10 mouse cellular contexts compared by ENCODE assay signal in genomic region chr1:157253600-157254490, GRCm38 (mm10).
A peak's percentile ranks its signal among the peaks of the same experiment; 100 is the strongest.
DNase-seq lines count a peak whose midpoint lies in the region; ATAC-seq and TF ChIP-seq lines count a peak whose summit lies in the region.
"Had no signal": no experiment of that assay in that cellular context is flagged by ENCODE, and none has a peak within 500 bp of the region (broad histone marks: within the 10 kb centered on the region; RNA-seq: fewer than 3 reads in every experiment).

No protein-coding gene starts in this region.

- H3K9me3 ChIP-seq in kidney, embryonic 14.5 days (ENCODE audit: control insufficient read depth, low read length) = no peaks in the 10 kb centered on the region
- no peaks in the 10 kb centered on the region for H3K9me3 ChIP-seq in hindbrain, postnatal 0 days (ENCODE audit: low read length)

- H3K27ac ChIP-seq in kidney, embryonic 14.5 days (ENCODE audit: low read depth, low read length) = no peak overlapping the region
- peak overlapping the region; percentile 66 for H3K27ac ChIP-seq in hindbrain, postnatal 0 days

- H3K27me3 ChIP-seq in kidney, embryonic 14.5 days (ENCODE audit: control insufficient read depth, insufficient read depth, low read length) = no peaks in the 10 kb centered on the region
- H3K27me3 ChIP-seq in hindbrain, postnatal 0 days (ENCODE audit: insufficient read depth, low read length) = no peaks in the 10 kb centered on the region

- H3K4me3 ChIP-seq in kidney, embryonic 14.5 days (ENCODE audit: low read length) = no peak overlapping the region
- H3K4me3 ChIP-seq in hindbrain, postnatal 0 days (ENCODE audit: low read length) = no peak overlapping the region

- H3K4me2 ChIP-seq in kidney, embryonic 14.5 days (replicated peaks; ENCODE audit: low read depth, low read length) = no peak overlapping the region
- H3K4me2 ChIP-seq in hindbrain, postnatal 0 days (ENCODE audit: low read depth, low read length) = 0 out of 2 replicates have a peak overlapping the region, but pooled peaks have one; percentile 21

- peak; percentile 13 for DNase-seq in kidney, adult 11 months
- DNase-seq in WW6 (ENCODE audit: low read depth, low spot score) = peak; percentile 4
- DNase-seq in hindbrain, postnatal 0 days (ENCODE audit: low spot score) = no peak
- peak; percentile 13 to 40 for DNase-seq in kidney, postnatal 36 days
- no peak for DNase-seq in layer of hippocampus, adult 9-10 months (ENCODE audit: low spot score)
- no peak for DNase-seq in urinary bladder, postnatal 4 days (ENCODE audit: low spot score in 2 of 2)
- DNase-seq: embryo, embryonic 11 days; lung, postnatal 10 days; right cerebral cortex, postnatal 25 days had no signal

- WGBS in kidney, embryonic 14.5 days = 52% methylated on average over 9 of the region's 9 CpGs
- WGBS in hindbrain, postnatal 0 days = 64% methylated on average over 9 of the region's 9 CpGs

- TF ChIP-seq CTCF in hindbrain, postnatal 0 days (IDR thresholded peaks at IDR 0.05; ENCODE audit: low read depth) = peak; percentile 27

- H3K9ac ChIP-seq in kidney, embryonic 14.5 days (ENCODE audit: low read depth, low read length) = no peak overlapping the region
- no peak overlapping the region for H3K9ac ChIP-seq in hindbrain, postnatal 0 days (replicated peaks; ENCODE audit: low read length)

- no peaks in the 10 kb centered on the region for H3K4me1 ChIP-seq in kidney, embryonic 14.5 days (ENCODE audit: control insufficient read depth, insufficient read depth, low read length)
- H3K4me1 ChIP-seq in hindbrain, postnatal 0 days (ENCODE audit: insufficient read depth, low read length) = no peaks in the 10 kb centered on the region

- no peaks in the 10 kb centered on the region for H3K36me3 ChIP-seq in kidney, embryonic 14.5 days (ENCODE audit: control insufficient read depth, insufficient read depth, low read length)
- H3K36me3 ChIP-seq in hindbrain, postnatal 0 days (ENCODE audit: insufficient read depth, low read length) = no peaks in the 10 kb centered on the region

- ATAC-seq in kidney, embryonic 14.5 days (ENCODE audit: low FRiP score, low TSS enrichment) = no peak
- ATAC-seq in hindbrain, postnatal 0 days = no peak

Comparison
In these comparisons a context has a peak if more than half of its experiments do, and no peak if none do; other contexts are left out.
1. DNase-seq: peak in kidney, adult 11 months (single experiment), WW6 (single experiment) and kidney, postnatal 36 days (2 of 2); none in hindbrain, postnatal 0 days (single experiment), layer of hippocampus, adult 9-10 months (single experiment) and urinary bladder, postnatal 4 days (0 of 2).